Mouse (Mus musculus) embryonic facial prominence, embryonic 14.5 days (tissue): ENCODE measurements around the gene Gadd45b. TPM values are rescaled to one million over a fixed set of nuclear protein-coding genes. Genes with fewer than 3 reads are reported as not detected.
A peak's percentile ranks its signal among the peaks of the same experiment; 100 is the strongest.

Source experiments
- ATAC-seq: fragments of 200-750 bp; cut with Nextera tagmentation; 2 replicates; pipeline ENCODE4 v1.8.0; 2017; ENCODE audit warnings: low read depth, moderate number of reproducible peaks, moderate TSS enrichment
- DNase-seq: peaks from one replicate; pipeline ENCODE4 v3.0.0-alpha.2; 2015; ENCODE audit warnings: low spot score
- H3K27ac ChIP-seq: fragments of 300-500 bp; sonication (generic); replicated peaks from 2 replicates; pipeline ENCODE4 v1.5.1; 2014; ENCODE audit warnings: low read depth, mild to moderate bottlenecking, low read length, moderate library complexity
- H3K27me3 ChIP-seq: fragments of 300-500 bp; sonication (generic); replicated peaks from 2 replicates; pipeline ENCODE4 v1.6.1; 2014; ENCODE audit warnings: low read length; ENCODE audit not compliant: control insufficient read depth, insufficient read depth
- H3K36me3 ChIP-seq: fragments of 300-500 bp; sonication (generic); 2 replicates; pipeline ENCODE4 v1.6.1; 2014; ENCODE audit warnings: low read length, mixed read lengths; ENCODE audit not compliant: control insufficient read depth, insufficient read depth
- H3K4me1 ChIP-seq: fragments of 300-500 bp; sonication (generic); 2 replicates; pipeline ENCODE4 v1.6.1; 2014; ENCODE audit warnings: antibody characterized with exemption, low read length; ENCODE audit not compliant: control insufficient read depth, insufficient read depth
- H3K4me2 ChIP-seq: fragments of 300-500 bp; sonication (generic); 2 replicates; pipeline ENCODE4 v1.6.1; 2014; ENCODE audit warnings: low read depth, mild to moderate bottlenecking, low read length, moderate library complexity, mixed read lengths
- H3K4me3 ChIP-seq: fragments of 300-500 bp; sonication (generic); 2 replicates; pipeline ENCODE4 v1.5.1; 2014; ENCODE audit warnings: low read depth, mild to moderate bottlenecking, low read length
- H3K9ac ChIP-seq: fragments of 300-500 bp; sonication (generic); 2 replicates; pipeline ENCODE4 v1.6.1; 2014; ENCODE audit warnings: low read depth, mild to moderate bottlenecking, low read length, moderate library complexity, mixed read lengths
- H3K9me3 ChIP-seq: fragments of 300-500 bp; sonication (generic); 2 replicates; pipeline ENCODE4 v1.6.1; 2016; ENCODE audit warnings: low read length; ENCODE audit not compliant: control insufficient read depth
- WGBS: fragments of 180-500 bp; shearing (Covaris S2); extraction: QIAGEN DNeasy Blood & Tissue Kit; methylation state at CpG from one replicate; pipeline ENCODE4 v1.1.7; 2014; 5-methylcytosine and 5-hydroxymethylcytosine counted together
- polyA plus RNA-seq: library from polyadenylated mRNA; unstranded; fragments of >200 nt; fragmentation: Nextera tagmentation; extraction: Ambion mirVana; gene quantifications from 2 replicates; pipeline ENCODE4 v1.2.1, GENCODE M21; 2014

Gadd45b gene
- polyA plus RNA-seq, 1 experiment from 2014 or later, result 39.9 TPM

- Histone ChIP-seq H3K9me3 (no peaks in the 10 kb centered on the region), H3K4me3 (no peak overlapping the region), H3K36me3 (no peaks in the 10 kb centered on the region), H3K27me3 (no peaks in the 10 kb centered on the region), H3K9ac (no peak overlapping the region), H3K4me2 (no peak overlapping the region), H3K4me1 (peaks cover 10% of the 10 kb centered on the region), H3K27ac (no peak overlapping the region)
- no peak for DNase-seq
- ATAC-seq, result no peak
- WGBS, result 74% methylated on average over 12 of the region's 15 CpGs
Measured at GRCm38 (mm10) chr10:80971533-80971932, 41.7 kb downstream of the Gadd45b start.

GRCm38 (mm10) chr10:80972071-80972987 lies 42.5 kb downstream of the Gadd45b start:
- ATAC-seq, result peak; percentile 44; the same call in 1 of the 2 replicates
- peaks cover 6% of the 10 kb centered on the region for H3K4me1 ChIP-seq
- H3K27ac ChIP-seq, result no peak overlapping the region
- WGBS, result 38% methylated on average over 11 of the region's 11 CpGs
- no peak overlapping the region for H3K4me3 ChIP-seq
- H3K4me2 ChIP-seq, result no peak overlapping the region
- DNase-seq, result peak; percentile 52
- H3K9me3 ChIP-seq, result no peaks in the 10 kb centered on the region
- H3K36me3 ChIP-seq, result no peaks in the 10 kb centered on the region
- H3K27me3 ChIP-seq, result no peaks in the 10 kb centered on the region
- no peak overlapping the region; the same call in 1 of the 2 replicates for H3K9ac ChIP-seq

- ATAC-seq, result no peak
- Histone ChIP-seq H3K4me2 (no peak overlapping the region), H3K9ac (no peak overlapping the region), H3K27ac (no peak overlapping the region), H3K9me3 (no peaks in the 10 kb centered on the region), H3K4me1 (peaks cover 5% of the 10 kb centered on the region), H3K4me3 (no peak overlapping the region), H3K27me3 (no peaks in the 10 kb centered on the region), H3K36me3 (no peaks in the 10 kb centered on the region)
- DNase-seq, result no peak
- whole genome bisulfite sequencing, result 62% methylated on average over 1 of the region's 1 CpGs
Measured at GRCm38 (mm10) chr10:80973722-80974121, 43.8 kb downstream of the Gadd45b start.

GRCm38 (mm10) chr10:80975478-80975877 lies 45.6 kb downstream of the Gadd45b start:
- Histone ChIP-seq H3K4me3 (no peak overlapping the region), H3K4me2 (no peak overlapping the region), H3K27me3 (no peaks in the 10 kb centered on the region), H3K9me3 (no peaks in the 10 kb centered on the region), H3K4me1 (peaks cover 5% of the 10 kb centered on the region), H3K27ac (no peak overlapping the region), H3K9ac (no peak overlapping the region), H3K36me3 (no peaks in the 10 kb centered on the region)
- no peak for DNase-seq
- no peak for ATAC-seq
- WGBS, result 87% methylated on average over 11 of the region's 11 CpGs

GRCm38 (mm10) chr10:80981564-80982112 lies 51.8 kb downstream of the Gadd45b start:
- H3K4me1 ChIP-seq, result peaks cover 4% of the 10 kb centered on the region
- no peak overlapping the region for H3K4me3 ChIP-seq
- 52% methylated on average over 7 of the region's 7 CpGs for WGBS
- no peak overlapping the region for H3K27ac ChIP-seq
- H3K9ac ChIP-seq, result no peak overlapping the region
- no peaks in the 10 kb centered on the region for H3K36me3 ChIP-seq
- no peaks in the 10 kb centered on the region for H3K9me3 ChIP-seq
- DNase-seq, result no peak
- H3K4me2 ChIP-seq, result no peak overlapping the region
- H3K27me3 ChIP-seq, result peaks cover 20% of the 10 kb centered on the region
- ATAC-seq, result no peak

Other genes starting within 250 kb of the Gadd45b start
- 31.2 and 37.0 TPM in 2 replicates for gene Mob3a, start 228.1 kb upstream of the Gadd45b start, polyA plus RNA-seq
- 10.3 and 14.4 TPM in 2 replicates for gene Izumo4, start 227.9 kb upstream of the Gadd45b start, polyA plus RNA-seq
- gene Ap3d1, start 187.8 kb upstream of the Gadd45b start, polyA plus RNA-seq, result 67.6 and 75.8 TPM in 2 replicates
- gene Dot1l, start 174.9 kb upstream of the Gadd45b start, polyA plus RNA-seq, result 20.7 and 21.5 TPM in 2 replicates
- 69.6 TPM in 2 replicates for gene Sf3a2, start 131.9 kb upstream of the Gadd45b start, polyA plus RNA-seq
- 102 and 111 TPM in 2 replicates for gene Plekhj1, start 131.4 kb upstream of the Gadd45b start, polyA plus RNA-seq
- gene Amh, start 124.8 kb upstream of the Gadd45b start, polyA plus RNA-seq, result 0.13 TPM in 1 of 2 replicates, not detected in the other
- gene Jsrp1, start 116.6 kb upstream of the Gadd45b start, polyA plus RNA-seq, result 13.0 and 20.3 TPM in 2 replicates
- gene Oaz1, start 103.4 kb upstream of the Gadd45b start, polyA plus RNA-seq, result 1,606 and 1,697 TPM in 2 replicates
- 1.2 and 1.3 TPM in 2 replicates for gene Lingo3, start 86.0 kb upstream of the Gadd45b start, polyA plus RNA-seq
- 303 and 331 TPM in 2 replicates for gene Lsm7, start 74.9 kb upstream of the Gadd45b start, polyA plus RNA-seq
- 37.6 and 40.8 TPM in 2 replicates for gene Sppl2b, start 74.8 kb upstream of the Gadd45b start, polyA plus RNA-seq
- 0.06 and 0.08 TPM in 2 replicates for gene Tmprss9, start 58.2 kb upstream of the Gadd45b start, polyA plus RNA-seq
- gene Timm13, start 29.1 kb upstream of the Gadd45b start, polyA plus RNA-seq, result 325 and 348 TPM in 2 replicates
- gene Lmnb2, start 11.8 kb upstream of the Gadd45b start, polyA plus RNA-seq, result 21.6 and 22.9 TPM in 2 replicates
- gene Gng7, start 84.9 kb downstream of the Gadd45b start, polyA plus RNA-seq, result 5.9 and 8.7 TPM in 2 replicates
- 0.95 and 1.1 TPM in 2 replicates for gene Diras1, start 95.6 kb downstream of the Gadd45b start, polyA plus RNA-seq
- 11.9 and 15.4 TPM in 2 replicates for gene Slc39a3, start 107.4 kb downstream of the Gadd45b start, polyA plus RNA-seq
- gene Sgta, start 130.1 kb downstream of the Gadd45b start, polyA plus RNA-seq, result 163 and 179 TPM in 2 replicates
- gene Thop1, start 140.0 kb downstream of the Gadd45b start, polyA plus RNA-seq, result 61.7 and 62.9 TPM in 2 replicates
- 0.60 and 0.68 TPM in 2 replicates for gene Creb3l3, start 168.8 kb downstream of the Gadd45b start, polyA plus RNA-seq
- 166 and 178 TPM in 2 replicates for gene Map2k2, start 175.8 kb downstream of the Gadd45b start, polyA plus RNA-seq
- 24.1 and 25.9 TPM in 2 replicates for gene Zbtb7a, start 205.1 kb downstream of the Gadd45b start, polyA plus RNA-seq
- 33.2 and 35.6 TPM in 2 replicates for gene Pias4, start 237.8 kb downstream of the Gadd45b start, polyA plus RNA-seq
- 549 and 578 TPM in 2 replicates for gene Eef2, start 246.6 kb downstream of the Gadd45b start, polyA plus RNA-seq